Mouse (Mus musculus): ENCODE measurements around the gene Sel1l3. TPM values are rescaled to one million over a fixed set of nuclear protein-coding genes. Genes with fewer than 3 reads are reported as not detected.
A peak's percentile ranks its signal among the peaks of the same experiment; 100 is the strongest.

Gene Sel1l3
- polyA plus RNA-seq, 1 experiment from 2014 or later = 0.05 TPM

- WGBS (ENCODE audit: insufficient replicate concordance) = 36% methylated on average over 2 of the region's 2 CpGs
- H3K4me1 ChIP-seq (replicated peaks) = no peaks in the 10 kb centered on the region
- H3K9ac ChIP-seq = no peak overlapping the region
- H3K9me3 ChIP-seq (replicated peaks) = no peaks in the 10 kb centered on the region
- H3K4me2 ChIP-seq = no peak overlapping the region
- no peak overlapping the region for H3K27ac ChIP-seq
- H3K27me3 ChIP-seq = no peaks in the 10 kb centered on the region
- DNase-seq = no peak
- H3K4me3 ChIP-seq (replicated peaks) = no peak overlapping the region
- no peak for ATAC-seq (ENCODE audit: low read depth)
- H3K36me3 ChIP-seq = no peaks in the 10 kb centered on the region
Measured at GRCm38 (mm10) chr5:53241109-53241508, 27.4 kb upstream of the Sel1l3 start.

- Histone ChIP-seq H3K9ac (no peak overlapping the region), H3K4me2 (no peak overlapping the region), H3K9me3 (replicated peaks) (no peaks in the 10 kb centered on the region), H3K4me3 (replicated peaks) (no peak overlapping the region), H3K4me1 (replicated peaks) (no peaks in the 10 kb centered on the region), H3K36me3 (no peaks in the 10 kb centered on the region), H3K27ac (no peak overlapping the region), H3K27me3 (no peaks in the 10 kb centered on the region)
- ATAC-seq (ENCODE audit: low read depth) (no peak), DNase-seq (no peak)
- 48% methylated on average over 11 of the region's 11 CpGs for WGBS (ENCODE audit: insufficient replicate concordance)
Measured at GRCm38 (mm10) chr5:53239831-53240440, 26.2 kb upstream of the Sel1l3 start.

DNA sequence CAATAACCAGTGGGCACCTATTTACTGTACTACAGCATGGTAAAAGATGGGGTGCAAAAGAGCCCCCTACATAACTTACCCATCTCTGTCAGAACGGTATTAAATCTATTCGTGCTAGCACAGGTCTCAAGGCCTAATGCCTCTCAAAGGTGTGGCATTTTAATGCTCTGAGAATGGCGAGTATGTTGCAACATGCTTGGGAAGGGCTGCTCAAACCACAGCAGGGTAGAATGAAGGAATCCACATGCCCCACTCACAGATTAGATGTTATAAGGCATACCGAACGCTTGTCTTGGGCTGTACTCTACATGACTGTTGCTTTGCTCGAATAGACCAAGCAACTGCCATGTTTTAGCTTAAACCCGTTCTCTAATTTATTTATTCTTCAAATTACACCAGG lies 25.5 kb upstream of the Sel1l3 start:
- Histone ChIP-seq H3K4me3 (replicated peaks) (no peak overlapping the region), H3K9me3 (replicated peaks) (no peaks in the 10 kb centered on the region), H3K36me3 (no peaks in the 10 kb centered on the region), H3K27ac (no peak overlapping the region), H3K4me1 (replicated peaks) (no peaks in the 10 kb centered on the region), H3K9ac (no peak overlapping the region), H3K27me3 (no peaks in the 10 kb centered on the region), H3K4me2 (no peak overlapping the region)
- 66% methylated on average over 7 of the region's 7 CpGs for WGBS (ENCODE audit: insufficient replicate concordance)
- no peak for DNase-seq
- no peak for ATAC-seq (ENCODE audit: low read depth)

- H3K27ac ChIP-seq = no peak overlapping the region
- H3K4me2 ChIP-seq = no peak overlapping the region
- ATAC-seq (ENCODE audit: low read depth) (no peak), DNase-seq (no peak)
- no peaks in the 10 kb centered on the region for H3K4me1 ChIP-seq (replicated peaks)
- H3K4me3 ChIP-seq (replicated peaks) = no peak overlapping the region
- no peaks in the 10 kb centered on the region for H3K36me3 ChIP-seq
- no peaks in the 10 kb centered on the region for H3K9me3 ChIP-seq (replicated peaks)
- WGBS (ENCODE audit: insufficient replicate concordance) = 77% methylated on average over 7 of the region's 7 CpGs
- H3K9ac ChIP-seq = no peak overlapping the region
- H3K27me3 ChIP-seq = no peaks in the 10 kb centered on the region
Measured at GRCm38 (mm10) chr5:53238761-53239160, 25.0 kb upstream of the Sel1l3 start.

GRCm38 (mm10) chr5:53236749-53237148 lies 23.0 kb upstream of the Sel1l3 start:
- no peak overlapping the region for H3K9ac ChIP-seq
- no peaks in the 10 kb centered on the region for H3K9me3 ChIP-seq (replicated peaks)
- no peaks in the 10 kb centered on the region for H3K4me1 ChIP-seq (replicated peaks)
- WGBS (ENCODE audit: insufficient replicate concordance) = 62% methylated on average over 7 of the region's 8 CpGs
- ATAC-seq (ENCODE audit: low read depth) (no peak), DNase-seq (no peak)
- no peak overlapping the region for H3K27ac ChIP-seq
- H3K4me3 ChIP-seq (replicated peaks) = no peak overlapping the region
- no peak overlapping the region for H3K4me2 ChIP-seq
- H3K36me3 ChIP-seq = no peaks in the 10 kb centered on the region
- no peaks in the 10 kb centered on the region for H3K27me3 ChIP-seq

DNA sequence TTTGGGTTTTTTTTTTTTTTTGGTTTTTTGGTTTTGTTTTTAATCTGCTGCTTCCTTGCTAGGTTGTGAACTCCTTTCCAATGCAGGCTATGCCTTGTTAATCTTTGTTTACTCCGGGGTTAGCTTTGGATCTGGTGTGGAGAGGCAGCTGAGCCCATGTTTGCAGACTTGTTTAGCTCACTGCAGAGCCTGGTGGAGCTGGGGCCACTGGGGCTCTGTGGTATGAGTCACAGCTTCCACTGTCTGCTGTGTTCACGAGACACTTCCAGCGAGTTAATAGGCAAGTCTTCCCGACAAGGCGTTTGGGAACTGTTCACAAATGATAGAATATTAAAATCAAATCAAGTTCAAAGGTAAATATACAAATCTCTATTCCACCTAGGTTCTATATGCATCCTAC lies 22.4 kb upstream of the Sel1l3 start:
- Histone ChIP-seq H3K4me1 (replicated peaks) (no peaks in the 10 kb centered on the region), H3K27me3 (no peaks in the 10 kb centered on the region), H3K27ac (no peak overlapping the region), H3K4me2 (no peak overlapping the region), H3K9ac (no peak overlapping the region), H3K4me3 (replicated peaks) (no peak overlapping the region), H3K9me3 (replicated peaks) (no peaks in the 10 kb centered on the region), H3K36me3 (no peaks in the 10 kb centered on the region)
- no peak for ATAC-seq (ENCODE audit: low read depth)
- WGBS (ENCODE audit: insufficient replicate concordance) = 26% methylated on average over 5 of the region's 5 CpGs
- no peak for DNase-seq

DNA sequence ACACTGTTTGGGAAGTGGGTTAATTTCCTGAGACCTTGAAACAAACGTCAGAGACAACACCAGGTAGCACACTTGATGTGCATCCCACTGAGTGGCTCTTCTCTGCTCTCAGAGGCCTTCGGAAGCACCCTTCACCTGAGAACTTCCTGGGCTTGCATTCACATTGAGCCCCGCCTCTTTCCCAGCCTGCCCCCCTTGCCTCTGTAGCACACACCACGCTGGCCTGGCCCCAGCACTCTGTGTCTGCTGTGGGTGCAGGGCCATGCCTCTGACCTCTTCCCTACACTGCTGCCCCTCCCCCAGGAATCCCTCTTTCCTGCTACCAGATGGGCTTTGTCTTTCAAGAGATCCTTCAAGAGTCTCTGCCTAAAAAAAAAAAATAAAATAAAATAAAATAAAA lies 21.8 kb upstream of the Sel1l3 start:
- peak; percentile 51; the same call in 1 of the 2 replicates for ATAC-seq (ENCODE audit: low read depth)
- no peak overlapping the region for H3K27ac ChIP-seq

GRCm38 (mm10) chr5:53230560-53230959 lies 16.8 kb upstream of the Sel1l3 start:
- H3K4me1 ChIP-seq (replicated peaks) = no peaks in the 10 kb centered on the region
- no peak overlapping the region for H3K4me2 ChIP-seq
- ATAC-seq (ENCODE audit: low read depth) (no peak), DNase-seq (no peak)
- no peaks in the 10 kb centered on the region for H3K27me3 ChIP-seq
- no peak overlapping the region for H3K4me3 ChIP-seq (replicated peaks)
- no peak overlapping the region for H3K27ac ChIP-seq
- 66% methylated on average over 4 of the region's 4 CpGs for WGBS (ENCODE audit: insufficient replicate concordance)
- H3K9ac ChIP-seq = no peak overlapping the region
- no peaks in the 10 kb centered on the region for H3K36me3 ChIP-seq
- H3K9me3 ChIP-seq (replicated peaks) = no peaks in the 10 kb centered on the region

More for the DNA sequence above, 21.8 kb upstream of the Sel1l3 start:
- H3K4me1 ChIP-seq (replicated peaks) = no peaks in the 10 kb centered on the region
- H3K27me3 ChIP-seq = no peaks in the 10 kb centered on the region
- no peak overlapping the region for H3K4me3 ChIP-seq (replicated peaks)
- no peak overlapping the region for H3K4me2 ChIP-seq
- WGBS (ENCODE audit: insufficient replicate concordance) = 19% methylated on average over 4 of the region's 4 CpGs
- DNase-seq = no peak
- H3K9ac ChIP-seq = no peak overlapping the region
- H3K9me3 ChIP-seq (replicated peaks) = no peaks in the 10 kb centered on the region
- no peaks in the 10 kb centered on the region for H3K36me3 ChIP-seq

- no peak for ATAC-seq (ENCODE audit: low read depth)
Measured at GRCm38 (mm10) chr5:53225434-53225833, 11.7 kb upstream of the Sel1l3 start.

GRCm38 (mm10) chr5:53214801-53215200 lies 1.1 kb upstream of the Sel1l3 start:
- no peak for DNase-seq
- no peaks in the 10 kb centered on the region for H3K9me3 ChIP-seq (replicated peaks)
- H3K9ac ChIP-seq = no peak overlapping the region
- H3K27me3 ChIP-seq = peaks cover 65% of the 10 kb centered on the region
- ATAC-seq (ENCODE audit: low read depth) = no peak
- H3K27ac ChIP-seq = no peak overlapping the region
- H3K4me1 ChIP-seq (replicated peaks) = peaks cover 9% of the 10 kb centered on the region
- H3K4me3 ChIP-seq (replicated peaks) = no peak overlapping the region
- H3K4me2 ChIP-seq = no peak overlapping the region
- WGBS (ENCODE audit: insufficient replicate concordance) = 7% methylated on average over 1 of the region's 1 CpGs
- H3K36me3 ChIP-seq = no peaks in the 10 kb centered on the region

More at GRCm38 (mm10) chr5:53225434-53225833, 11.7 kb upstream of the Sel1l3 start:
- Histone ChIP-seq H3K27me3 (no peaks in the 10 kb centered on the region), H3K4me2 (no peak overlapping the region), H3K4me1 (replicated peaks) (no peaks in the 10 kb centered on the region), H3K9me3 (replicated peaks) (no peaks in the 10 kb centered on the region), H3K4me3 (replicated peaks) (no peak overlapping the region), H3K27ac (no peak overlapping the region), H3K9ac (no peak overlapping the region), H3K36me3 (no peaks in the 10 kb centered on the region)
- DNase-seq = no peak
- 69% methylated on average over 13 of the region's 13 CpGs for WGBS (ENCODE audit: insufficient replicate concordance)

GRCm38 (mm10) chr5:53214362-53214761 lies 635 bp upstream of the Sel1l3 start:
- Histone ChIP-seq H3K9me3 (replicated peaks) (no peaks in the 10 kb centered on the region), H3K27me3 (peaks cover 69% of the 10 kb centered on the region), H3K36me3 (no peaks in the 10 kb centered on the region), H3K9ac (no peak overlapping the region), H3K4me1 (replicated peaks) (peaks cover 9% of the 10 kb centered on the region), H3K4me2 (0 out of 2 replicates have a peak overlapping the region, but pooled peaks have one; percentile 71), H3K4me3 (replicated peaks) (no peak overlapping the region; the same call in 1 of the 2 replicates), H3K27ac (no peak overlapping the region)
- no peak for ATAC-seq (ENCODE audit: low read depth)
- DNase-seq = no peak
- WGBS (ENCODE audit: insufficient replicate concordance) = 9% methylated on average over 5 of the region's 5 CpGs

All from liver, embryonic 13.5 days (tissue).